Mouse (Mus musculus) cerebellum, postnatal 14 days (tissue): Measurements from ENCODE around the gene Inhba.
A peak's percentile ranks its signal among the peaks of the same experiment; 100 is the strongest.

Experiments used
- DNase-seq, 2 experiments: peaks; one replicate each; pipeline ENCODE4 v3.0.0; 2021; ENCODE audit warnings: mixed read lengths in 2 of 2

Gene Inhba

DNA sequence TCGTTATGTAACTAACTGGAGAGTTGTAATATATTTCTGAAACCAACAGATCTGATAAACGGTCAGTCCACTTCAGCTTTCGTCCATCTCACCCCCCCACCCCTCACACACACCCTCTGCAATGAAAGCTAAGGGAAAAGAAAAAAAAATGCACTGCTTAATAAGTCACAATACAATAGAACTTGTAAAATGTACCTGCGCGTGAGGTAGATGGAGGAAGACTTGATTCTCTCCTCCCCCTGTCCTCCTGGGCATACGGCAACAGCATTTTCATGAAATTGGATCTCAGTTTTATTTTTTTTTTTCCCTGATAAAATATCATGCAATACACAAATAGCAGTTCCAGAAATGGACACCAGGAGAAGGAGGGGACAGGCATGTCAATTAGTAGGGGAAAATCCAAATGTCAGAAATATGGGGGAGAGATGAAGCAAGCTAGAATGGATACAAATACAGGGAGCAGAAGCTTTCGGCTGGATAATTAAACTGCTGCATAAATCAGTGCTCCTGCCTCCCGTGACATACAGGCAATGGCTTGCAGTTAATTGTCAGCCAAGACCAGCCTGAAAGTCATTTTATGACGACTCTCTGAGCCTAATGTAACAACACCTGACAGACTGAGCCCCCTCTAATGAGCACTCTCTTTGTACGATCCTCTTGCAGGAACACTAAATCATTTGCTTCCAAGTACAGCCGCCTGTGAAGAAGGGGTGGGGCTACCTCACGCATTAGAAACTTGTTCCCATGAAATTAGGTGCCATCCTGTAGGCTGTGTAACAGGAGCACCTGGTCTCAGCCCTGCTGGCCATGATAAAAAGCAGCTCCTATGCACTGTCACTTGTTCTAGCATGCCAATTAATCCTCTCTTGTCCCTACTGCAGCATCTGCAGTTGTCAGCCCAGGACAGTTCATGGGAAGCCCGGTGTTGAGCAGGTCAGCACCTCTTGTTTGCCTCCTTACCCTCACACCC lies 11.7 kb downstream of the Inhba start:
- DNase-seq, result peak in 1 of 2 experiments; percentile 16

DNA sequence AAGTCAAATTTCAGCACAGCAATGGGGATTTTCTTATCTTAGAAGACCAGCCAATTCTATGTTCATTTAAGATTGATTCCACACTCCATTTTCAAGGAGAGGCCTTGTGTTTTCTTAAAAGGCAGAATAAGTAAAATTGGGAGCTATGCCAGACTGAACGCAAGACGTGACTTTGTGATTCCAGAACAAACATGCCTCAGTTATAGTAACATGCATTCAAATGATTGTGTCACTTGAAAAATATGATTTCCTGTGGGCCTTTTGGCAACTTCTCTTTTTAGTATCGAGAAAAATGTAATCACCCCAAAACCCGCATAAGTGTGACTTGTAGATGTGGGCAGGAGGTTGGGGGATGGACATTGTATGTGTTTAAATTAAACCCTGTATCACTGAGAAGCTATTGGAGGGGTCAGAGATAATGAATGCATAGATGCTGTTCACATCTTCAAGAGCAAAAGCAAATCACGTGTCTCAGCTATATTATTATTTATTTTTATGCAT lies 19.0 kb downstream of the Inhba start:
- no peak for DNase-seq

DNA sequence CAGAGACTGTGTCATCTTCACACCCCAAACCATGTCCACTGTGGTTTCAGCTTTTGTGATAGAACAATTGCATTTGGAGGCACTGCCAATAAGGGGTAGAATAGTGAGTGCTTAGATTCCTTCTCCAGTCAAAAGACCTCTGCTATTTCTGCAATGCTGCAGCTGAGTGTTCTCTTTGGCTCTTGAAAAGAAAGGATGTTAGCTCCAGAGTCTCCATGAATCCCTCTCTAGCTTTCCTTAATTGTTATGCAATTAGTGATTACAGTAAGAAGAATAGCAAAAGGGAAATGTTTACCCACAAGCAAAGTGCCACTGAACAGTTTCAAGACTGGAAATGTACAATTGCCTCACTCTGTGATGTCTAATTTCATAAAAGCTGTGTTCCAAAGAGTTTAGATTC lies 20.8 kb downstream of the Inhba start:
- DNase-seq, result no peak

- DNase-seq, result no peak
Measured at GRCm38 (mm10) chr13:16032935-16033592, 21.4 kb downstream of the Inhba start.

DNA sequence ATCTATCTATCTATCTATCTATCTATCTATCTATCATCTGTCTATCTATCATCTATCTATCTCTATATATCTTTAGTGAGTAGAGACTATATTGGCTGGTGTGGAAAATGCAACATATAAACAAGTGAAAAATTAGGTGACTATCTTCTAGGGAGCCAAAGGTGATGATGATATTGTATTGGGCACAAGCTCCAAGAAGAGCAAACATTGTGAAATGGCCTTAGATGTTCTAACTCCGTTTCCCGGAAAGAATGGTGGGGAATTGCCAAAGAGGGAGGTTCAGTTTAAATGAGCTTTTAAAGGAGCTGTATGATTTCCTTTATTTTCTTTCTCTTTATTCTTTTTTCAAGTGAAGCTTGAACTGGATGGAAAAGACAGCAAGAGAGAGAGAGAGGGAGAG lies 57.4 kb downstream of the Inhba start:
- DNase-seq, result no peak

- DNase-seq, result peak; percentile 51
Measured at GRCm38 (mm10) chr13:16077276-16077675, 65.6 kb downstream of the Inhba start.

GRCm38 (mm10) chr13:16078216-16078731 lies 66.6 kb downstream of the Inhba start:
- DNase-seq, result peak in 1 of 2 experiments; percentile 9

DNA sequence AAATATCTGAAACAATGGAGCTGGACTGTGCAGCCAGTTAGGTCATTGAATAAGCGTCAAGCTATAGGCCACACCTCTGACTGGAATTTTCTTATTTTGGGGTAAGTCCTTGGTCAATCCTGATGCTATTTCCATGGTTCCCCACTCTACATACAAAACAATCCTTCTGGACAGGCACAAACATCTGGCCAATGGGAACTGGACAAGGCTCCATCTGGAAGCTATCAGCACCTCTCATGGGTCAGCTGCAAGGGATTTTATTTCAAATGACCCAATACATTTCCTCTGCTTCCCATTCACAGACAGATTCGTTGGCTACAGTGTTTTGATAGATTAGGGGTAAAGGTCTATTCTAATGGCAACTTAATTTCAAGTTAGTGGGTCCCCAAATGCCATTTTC lies 68.6 kb downstream of the Inhba start:
- DNase-seq, result no peak
